Mouse (Mus musculus): ENCODE measurements at regions not wholly inside any gene's neighbourhood (a gene's known extent, or its start where the extent isn't known, plus 50 kb on each side); places are given as distances from the start of the nearest gene placed in this dataset.

DNA sequence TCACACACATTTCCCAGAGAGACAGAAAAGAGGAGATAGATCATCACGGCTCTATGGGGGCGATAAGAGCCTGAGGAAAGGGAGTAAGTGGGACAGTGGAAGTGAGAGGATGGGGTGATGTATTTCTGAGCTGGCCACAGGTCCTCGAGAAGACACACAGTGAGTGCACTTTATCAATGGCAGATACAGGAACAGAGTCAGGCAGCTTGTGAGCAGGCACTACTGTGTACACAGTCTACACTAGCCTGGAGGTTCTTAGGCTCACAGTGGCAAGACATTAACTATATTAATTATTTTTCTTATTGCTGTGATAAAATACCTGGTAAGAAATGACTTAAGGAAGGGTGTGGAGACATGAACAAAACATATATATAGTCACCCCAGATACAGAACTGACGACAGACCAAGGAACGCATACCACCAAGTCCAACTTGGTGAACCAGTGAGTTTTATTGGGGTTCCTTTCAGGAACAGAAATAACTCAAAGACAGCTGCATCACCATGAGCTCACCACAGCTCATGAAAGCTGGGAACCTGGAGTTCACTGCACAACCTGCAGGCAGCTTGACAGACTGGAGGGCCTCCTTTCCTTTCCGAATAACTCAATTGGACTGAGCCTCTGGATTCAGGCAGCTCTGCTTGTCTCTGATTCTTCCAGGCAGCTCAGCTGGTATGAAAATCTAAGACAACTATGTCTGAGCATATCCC lies 51.5 kb upstream of the Slc9a9 start:
- Histone ChIP-seq H3K9ac (no peak overlapping the region), H3K27me3 (ENCODE audit: control insufficient read depth, insufficient read depth, low read length) (no peaks in the 10 kb centered on the region), H3K4me3 (replicated peaks; ENCODE audit: low read length) (no peak overlapping the region), H3K9me3 (ENCODE audit: control insufficient read depth, low read length) (no peaks in the 10 kb centered on the region), H3K4me2 (replicated peaks) (no peak overlapping the region), H3K36me3 (replicated peaks; ENCODE audit: control insufficient read depth, insufficient read depth) (no peaks in the 10 kb centered on the region), H3K27ac (no peak overlapping the region), H3K4me1 (replicated peaks; ENCODE audit: control insufficient read depth, insufficient read depth, low read length) (no peaks in the 10 kb centered on the region)
- ATAC-seq (ENCODE audit: low FRiP score) = no peak
- 87% methylated on average over 6 of the region's 6 CpGs for WGBS
- no peak for DNase-seq (ENCODE audit: low spot score)

Measured in hindbrain, embryonic 14.5 days (tissue).